Mouse (Mus musculus) embryonic facial prominence, embryonic 14.5 days (tissue): ENCODE data around the gene Ncapd2. TPM values are rescaled to one million over a fixed set of nuclear protein-coding genes. Genes with fewer than 3 reads are reported as not detected.
A peak's percentile ranks its signal among the peaks of the same experiment; 100 is the strongest.

Source experiments
- ATAC-seq: fragments of 200-750 bp; cut with Nextera tagmentation; 2 replicates; pipeline ENCODE4 v1.8.0; 2017; ENCODE audit warnings: low read depth, moderate number of reproducible peaks, moderate TSS enrichment
- DNase-seq: peaks from one replicate; pipeline ENCODE4 v3.0.0-alpha.2; 2015; ENCODE audit warnings: low spot score
- H3K27ac ChIP-seq: fragments of 300-500 bp; sonication (generic); replicated peaks from 2 replicates; pipeline ENCODE4 v1.5.1; 2014; ENCODE audit warnings: low read depth, mild to moderate bottlenecking, low read length, moderate library complexity
- H3K27me3 ChIP-seq: fragments of 300-500 bp; sonication (generic); replicated peaks from 2 replicates; pipeline ENCODE4 v1.6.1; 2014; ENCODE audit warnings: low read length; ENCODE audit not compliant: control insufficient read depth, insufficient read depth
- H3K36me3 ChIP-seq: fragments of 300-500 bp; sonication (generic); 2 replicates; pipeline ENCODE4 v1.6.1; 2014; ENCODE audit warnings: low read length, mixed read lengths; ENCODE audit not compliant: control insufficient read depth, insufficient read depth
- H3K4me1 ChIP-seq: fragments of 300-500 bp; sonication (generic); 2 replicates; pipeline ENCODE4 v1.6.1; 2014; ENCODE audit warnings: antibody characterized with exemption, low read length; ENCODE audit not compliant: control insufficient read depth, insufficient read depth
- H3K4me2 ChIP-seq: fragments of 300-500 bp; sonication (generic); 2 replicates; pipeline ENCODE4 v1.6.1; 2014; ENCODE audit warnings: low read depth, mild to moderate bottlenecking, low read length, moderate library complexity, mixed read lengths
- H3K4me3 ChIP-seq: fragments of 300-500 bp; sonication (generic); 2 replicates; pipeline ENCODE4 v1.5.1; 2014; ENCODE audit warnings: low read depth, mild to moderate bottlenecking, low read length
- H3K9ac ChIP-seq: fragments of 300-500 bp; sonication (generic); 2 replicates; pipeline ENCODE4 v1.6.1; 2014; ENCODE audit warnings: low read depth, mild to moderate bottlenecking, low read length, moderate library complexity, mixed read lengths
- H3K9me3 ChIP-seq: fragments of 300-500 bp; sonication (generic); 2 replicates; pipeline ENCODE4 v1.6.1; 2016; ENCODE audit warnings: low read length; ENCODE audit not compliant: control insufficient read depth
- WGBS: fragments of 180-500 bp; shearing (Covaris S2); extraction: QIAGEN DNeasy Blood & Tissue Kit; methylation state at CpG from one replicate; pipeline ENCODE4 v1.1.7; 2014; 5-methylcytosine and 5-hydroxymethylcytosine counted together
- polyA plus RNA-seq: library from polyadenylated mRNA; unstranded; fragments of >200 nt; fragmentation: Nextera tagmentation; extraction: Ambion mirVana; gene quantifications from 2 replicates; pipeline ENCODE4 v1.2.1, GENCODE M21; 2014

Gene Ncapd2
- polyA plus RNA-seq: 76.7 and 90.8 TPM in 2 replicates

- ATAC-seq (peak; percentile 96), DNase-seq (peak; percentile 99)
- peak within 1 kb of the TSS; percentile 95 for H3K4me2 ChIP-seq
- peak within 1 kb of the TSS; percentile 51 for H3K4me3 ChIP-seq
- H3K27ac ChIP-seq: peak within 1 kb of the TSS; percentile 97
- H3K9me3 ChIP-seq: no peaks in the 10 kb centered on the region
- no peaks in the 10 kb centered on the region for H3K27me3 ChIP-seq
- WGBS: under 1% methylated on average over 49 of the region's 54 CpGs
- H3K4me1 ChIP-seq: peaks cover 9% of the 10 kb centered on the region
- peaks cover 55% of the 10 kb centered on the region for H3K36me3 ChIP-seq
- H3K9ac ChIP-seq: peak within 1 kb of the TSS; percentile 75
Observed at GRCm38 (mm10) chr6:125191332-125192015, at the start of gene Ncapd2, which contains the start of gene Mrpl51. TSS of gene Ncapd2 (minus strand) at chr6:125191701. TSS of gene Mrpl51 (plus strand) at chr6:125191801.

GRCm38 (mm10) chr6:125240617-125241016 is 49.1 kb upstream of the Ncapd2 start:
- no peaks in the 10 kb centered on the region for H3K9me3 ChIP-seq
- H3K9ac ChIP-seq: no peak overlapping the region
- ATAC-seq (no peak), DNase-seq (no peak)
- H3K4me1 ChIP-seq: no peaks in the 10 kb centered on the region
- H3K36me3 ChIP-seq: no peaks in the 10 kb centered on the region
- 74% methylated on average over 5 of the region's 5 CpGs for WGBS
- H3K27ac ChIP-seq: no peak overlapping the region
- H3K27me3 ChIP-seq: no peaks in the 10 kb centered on the region
- H3K4me3 ChIP-seq: no peak overlapping the region
- no peak overlapping the region for H3K4me2 ChIP-seq

- H3K4me3 ChIP-seq: no peak overlapping the region
- no peak for DNase-seq
- H3K27ac ChIP-seq: no peak overlapping the region
- H3K4me2 ChIP-seq: no peak overlapping the region
- no peaks in the 10 kb centered on the region for H3K4me1 ChIP-seq
- H3K36me3 ChIP-seq: no peaks in the 10 kb centered on the region
- H3K27me3 ChIP-seq: no peaks in the 10 kb centered on the region
- H3K9me3 ChIP-seq: no peaks in the 10 kb centered on the region
- 94% methylated on average over 5 of the region's 5 CpGs for WGBS
- ATAC-seq: no peak
- H3K9ac ChIP-seq: no peak overlapping the region
Observed at GRCm38 (mm10) chr6:125239547-125239946, 48.0 kb upstream of the Ncapd2 start.

- Histone ChIP-seq H3K4me2 (no peak overlapping the region), H3K36me3 (no peaks in the 10 kb centered on the region), H3K27me3 (no peaks in the 10 kb centered on the region), H3K27ac (no peak overlapping the region), H3K9me3 (no peaks in the 10 kb centered on the region), H3K4me3 (no peak overlapping the region), H3K9ac (no peak overlapping the region), H3K4me1 (no peaks in the 10 kb centered on the region)
- DNase-seq: no peak
- 65% methylated on average over 6 of the region's 6 CpGs for whole genome bisulfite sequencing
- no peak for ATAC-seq
Observed at GRCm38 (mm10) chr6:125238396-125238795, 46.9 kb upstream of the Ncapd2 start.

- H3K9ac ChIP-seq: no peak overlapping the region
- H3K4me3 ChIP-seq: no peak overlapping the region
- WGBS: 73% methylated on average over 4 of the region's 4 CpGs
- no peaks in the 10 kb centered on the region for H3K27me3 ChIP-seq
- no peak overlapping the region for H3K27ac ChIP-seq
- no peaks in the 10 kb centered on the region for H3K9me3 ChIP-seq
- no peak for ATAC-seq
- no peak overlapping the region for H3K4me2 ChIP-seq
- DNase-seq: no peak
- H3K36me3 ChIP-seq: no peaks in the 10 kb centered on the region
- no peaks in the 10 kb centered on the region for H3K4me1 ChIP-seq
Observed at GRCm38 (mm10) chr6:125237421-125237820, 45.9 kb upstream of the Ncapd2 start.

GRCm38 (mm10) chr6:125236782-125237181 is 45.3 kb upstream of the Ncapd2 start, which contains the start of gene Cd27:
TSS of gene Cd27 (minus strand) at chr6:125237010.
- no peaks in the 10 kb centered on the region; the same call in 1 of the 2 replicates for H3K4me1 ChIP-seq
- H3K27ac ChIP-seq: no peak within 1 kb of the TSS
- no peaks in the 10 kb centered on the region for H3K27me3 ChIP-seq
- no peak within 1 kb of the TSS for H3K4me2 ChIP-seq
- no peak within 1 kb of the TSS for H3K4me3 ChIP-seq
- H3K9ac ChIP-seq: no peak within 1 kb of the TSS
- H3K9me3 ChIP-seq: no peaks in the 10 kb centered on the region
- no peaks in the 10 kb centered on the region for H3K36me3 ChIP-seq
- ATAC-seq: no peak
- DNase-seq: no peak
- WGBS: 41% methylated on average over 6 of the region's 6 CpGs

GRCm38 (mm10) chr6:125236341-125236740 is 44.8 kb upstream of the Ncapd2 start:
- Histone ChIP-seq H3K4me3 (no peak overlapping the region), H3K9ac (no peak overlapping the region), H3K4me2 (no peak overlapping the region), H3K9me3 (no peaks in the 10 kb centered on the region), H3K27ac (no peak overlapping the region), H3K4me1 (peaks cover 4% of the 10 kb centered on the region; the same call in 1 of the 2 replicates), H3K36me3 (no peaks in the 10 kb centered on the region), H3K27me3 (no peaks in the 10 kb centered on the region)
- no peak for DNase-seq
- WGBS: 66% methylated on average over 6 of the region's 6 CpGs
- ATAC-seq: no peak

- no peaks in the 10 kb centered on the region for H3K27me3 ChIP-seq
- DNase-seq: peak; percentile 17
- no peaks in the 10 kb centered on the region for H3K9me3 ChIP-seq
- H3K36me3 ChIP-seq: no peaks in the 10 kb centered on the region
- H3K4me2 ChIP-seq: no peak overlapping the region
- no peak overlapping the region for H3K4me3 ChIP-seq
- H3K4me1 ChIP-seq: peaks cover 6% of the 10 kb centered on the region; the same call in 1 of the 2 replicates
- no peak overlapping the region for H3K27ac ChIP-seq
- no peak overlapping the region for H3K9ac ChIP-seq
- peak; percentile 48; the same call in 1 of the 2 replicates for ATAC-seq
- WGBS: 64% methylated on average over 4 of the region's 5 CpGs
Observed at GRCm38 (mm10) chr6:125234520-125234828, 43.0 kb upstream of the Ncapd2 start.
